Mouse (Mus musculus) heart, postnatal 0 days (tissue): ENCODE measurements around the gene Pprc1.

Source experiments
- CTCF ChIP-seq: IDR thresholded peaks from 2 replicates; pipeline ENCODE4 v1.5.1; 2016; ENCODE audit warnings: antibody characterized with exemption, control low read depth, low read depth
- EP300 ChIP-seq: IDR thresholded peaks from 2 replicates; pipeline ENCODE4 v1.6.1; 2016; ENCODE audit warnings: antibody characterized with exemption, low read depth

DNA sequence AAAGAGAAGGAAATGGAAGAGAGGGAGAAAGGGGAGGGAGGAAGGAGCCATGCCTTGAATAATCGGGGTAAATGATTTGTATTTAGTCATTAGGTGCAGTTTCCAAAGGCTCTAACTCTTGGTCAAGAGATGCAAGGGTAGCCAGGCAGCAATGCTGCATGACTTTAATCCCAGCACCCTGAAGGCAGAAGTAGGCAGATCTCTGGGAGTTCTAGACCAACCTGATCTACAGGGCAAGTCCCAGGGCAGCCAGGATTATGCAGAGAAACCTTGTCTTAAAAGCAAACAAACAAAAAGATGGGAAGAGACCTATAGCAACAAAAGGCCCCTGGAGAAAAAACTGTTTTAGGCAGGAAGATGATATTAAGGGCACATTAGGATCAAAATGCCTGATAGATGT, 45.3 kb upstream of the Pprc1 start:
- TF ChIP-seq CTCF (no peak), EP300 (no peak)
